Mouse (Mus musculus) gastrocnemius, postnatal 4 days (tissue): ENCODE measurements at regions not wholly inside any gene's neighbourhood (a gene's known extent, or its start where the extent isn't known, plus 50 kb on each side); places are given as distances from the start of the nearest gene placed in this dataset.

Source experiments
- DNase-seq, 2 experiments: peaks; one replicate each; pipeline ENCODE4 v3.0.0; 2021 to 2022; ENCODE audit warnings: low spot score in 2 of 2, mixed read lengths in 2 of 2

DNA sequence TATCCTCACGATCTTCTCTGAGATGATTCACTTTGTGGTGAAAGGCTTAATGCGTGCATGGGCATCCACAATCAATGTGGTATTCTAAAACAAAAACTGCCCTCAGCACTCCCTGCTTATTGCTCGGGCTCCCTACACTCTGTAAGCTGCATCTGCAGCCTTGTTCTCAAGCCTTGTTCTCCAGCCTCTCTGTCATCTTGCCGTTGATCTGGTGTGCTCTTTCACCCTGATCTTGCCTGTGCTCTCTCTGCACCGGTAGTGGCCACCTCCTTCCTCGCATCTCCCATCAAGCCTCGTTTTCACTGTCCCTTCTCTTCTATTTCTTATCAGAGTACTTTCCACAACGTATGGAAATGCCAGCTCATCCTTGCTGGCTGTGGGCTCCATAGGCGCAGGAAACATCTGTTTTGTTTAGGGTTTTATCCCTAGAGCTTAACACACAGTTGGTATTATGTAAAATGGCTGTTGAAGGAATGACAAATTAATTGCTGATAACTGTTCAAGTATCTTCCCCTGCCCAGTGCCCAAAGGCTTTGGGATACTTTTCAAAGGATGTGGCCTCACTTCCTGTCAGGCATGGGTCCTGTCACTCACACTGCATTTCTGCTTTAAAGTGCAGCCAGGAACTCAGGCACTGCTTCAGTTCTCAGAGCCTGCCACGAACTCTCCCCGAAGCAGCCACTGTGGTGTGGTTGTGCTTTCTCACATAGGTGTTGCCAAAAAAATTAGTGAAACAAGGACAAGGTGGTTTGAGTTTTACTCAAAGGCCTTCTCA, 158.9 kb upstream of the Gm12728 start:
- no peak for DNase-seq

DNA sequence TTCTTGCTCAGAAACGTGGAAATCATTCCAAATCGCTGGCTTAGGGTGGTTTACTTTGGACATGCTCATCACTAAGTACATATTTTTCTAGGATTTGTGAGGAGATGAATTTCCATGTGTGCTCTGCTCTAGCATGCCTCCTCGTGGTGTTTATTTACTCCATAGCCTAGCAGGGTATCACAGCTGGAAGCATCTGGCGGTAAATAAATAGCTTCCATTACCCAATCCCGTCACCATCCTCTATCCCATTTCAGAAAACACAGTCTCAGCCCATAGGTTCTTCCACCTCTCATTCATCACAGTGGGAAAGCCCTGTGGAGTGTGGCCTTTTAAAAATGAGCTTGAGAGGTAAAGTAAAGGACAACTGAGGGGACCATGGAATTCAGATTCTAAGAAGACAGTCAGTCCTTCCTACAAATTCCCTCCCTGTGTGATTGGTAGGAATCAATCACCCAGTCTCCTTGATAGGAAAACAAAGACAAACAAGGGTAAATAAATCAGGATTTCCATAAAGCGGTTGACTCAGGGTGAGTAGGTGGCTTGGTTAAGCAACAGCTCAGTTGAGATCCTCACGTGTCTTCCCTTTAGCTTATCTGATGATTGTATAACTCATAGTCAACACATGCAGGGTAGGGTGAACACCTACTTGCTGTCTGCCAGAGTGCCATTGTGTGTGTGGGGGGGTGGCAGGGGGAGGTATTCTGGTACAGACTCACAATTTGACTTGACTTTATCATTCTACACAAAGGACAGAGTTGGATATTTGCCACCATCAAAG, 156.9 kb upstream of the Gm12728 start:
- DNase-seq, result no peak

DNA sequence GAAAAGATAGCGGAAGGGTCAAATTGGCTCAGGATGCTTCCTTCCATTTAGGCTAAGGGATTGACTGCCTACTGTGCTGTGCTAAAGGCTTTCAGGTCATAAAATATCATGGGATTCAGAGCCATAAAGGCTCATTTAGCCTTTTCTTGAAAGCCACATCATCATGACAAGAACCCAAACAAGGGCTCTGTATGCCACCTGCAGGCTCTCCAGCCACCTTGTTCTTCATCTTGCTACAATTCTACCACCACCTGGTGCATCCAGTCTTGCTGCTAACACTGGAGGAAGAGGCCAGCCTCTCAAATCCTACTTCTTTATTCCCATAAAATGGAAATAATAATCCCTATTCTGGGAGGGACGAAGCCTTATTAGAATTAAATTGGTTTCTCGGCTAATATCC, 155.9 kb upstream of the Gm12728 start:
- no peak for DNase-seq

DNA sequence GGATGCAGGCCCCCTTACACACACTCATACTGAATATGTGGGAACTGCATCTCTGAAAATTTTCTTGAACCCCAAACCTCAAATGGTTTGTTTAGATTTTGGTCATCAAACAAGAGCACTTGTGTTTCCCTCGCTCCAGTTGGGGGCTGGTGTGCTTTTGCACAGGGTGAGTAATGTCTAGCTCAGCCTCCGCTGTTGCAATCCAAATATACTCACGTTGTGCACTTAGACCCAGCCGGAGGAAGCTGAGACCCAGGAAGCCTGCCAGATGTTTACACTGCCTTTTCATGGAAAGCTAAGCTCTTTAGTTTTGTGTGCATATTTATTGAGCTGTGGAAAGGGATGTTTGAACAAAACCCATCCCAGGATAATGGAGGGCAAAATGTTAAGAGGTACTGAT, 148.9 kb upstream of the Gm12728 start:
- DNase-seq, result peak in 1 of 2 experiments; percentile 34

DNA sequence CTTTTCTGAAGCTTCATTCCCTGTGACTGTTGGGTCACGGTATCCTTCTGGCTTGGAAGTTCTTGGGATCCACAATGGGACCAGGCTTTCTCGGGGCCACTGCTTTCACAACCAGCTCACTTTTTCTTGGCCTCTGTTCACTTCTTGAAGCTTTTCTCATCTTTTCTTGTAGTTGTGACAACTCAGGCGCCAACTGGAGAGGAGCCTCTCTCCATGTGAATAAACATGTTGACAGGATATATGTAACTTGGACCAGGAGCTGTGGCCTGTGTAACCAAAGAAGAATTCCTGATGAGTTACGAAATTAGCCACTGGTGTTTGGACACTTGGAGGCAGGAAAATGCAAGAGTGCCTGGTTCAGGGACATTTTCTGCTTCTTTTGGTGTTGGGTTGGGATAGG, 148.1 kb upstream of the Gm12728 start:
- peak in 1 of 2 experiments; percentile 35 for DNase-seq

DNA sequence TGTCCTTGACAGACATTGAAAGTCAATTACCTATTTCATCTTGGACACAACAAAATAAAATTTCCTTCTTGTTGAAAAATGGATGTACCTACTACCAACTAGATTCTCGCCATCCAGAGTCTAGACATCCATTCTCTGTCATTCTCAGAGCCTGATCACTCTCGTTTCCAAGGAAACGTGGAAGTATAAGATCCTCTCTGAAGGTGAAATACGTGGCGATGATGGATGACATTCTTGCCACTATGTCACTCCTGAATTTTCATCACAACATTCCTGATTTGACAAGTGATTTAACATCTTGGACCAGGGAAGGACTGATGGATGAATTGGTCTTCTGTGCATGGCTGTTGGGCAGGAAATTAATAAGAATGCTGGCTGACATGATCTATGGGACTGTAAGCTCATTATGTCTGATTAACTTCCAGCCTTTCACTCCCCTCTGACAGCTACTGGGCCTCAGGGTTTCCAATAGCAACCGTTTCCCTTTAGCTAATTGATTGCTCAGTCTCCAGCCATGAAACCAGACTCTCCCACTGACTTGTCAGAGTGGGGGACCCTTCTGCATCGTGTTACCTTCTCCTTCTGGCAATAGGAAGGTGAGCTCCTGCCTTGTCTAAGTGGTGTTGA, 140.7 kb upstream of the Gm12728 start:
- no peak for DNase-seq

DNA sequence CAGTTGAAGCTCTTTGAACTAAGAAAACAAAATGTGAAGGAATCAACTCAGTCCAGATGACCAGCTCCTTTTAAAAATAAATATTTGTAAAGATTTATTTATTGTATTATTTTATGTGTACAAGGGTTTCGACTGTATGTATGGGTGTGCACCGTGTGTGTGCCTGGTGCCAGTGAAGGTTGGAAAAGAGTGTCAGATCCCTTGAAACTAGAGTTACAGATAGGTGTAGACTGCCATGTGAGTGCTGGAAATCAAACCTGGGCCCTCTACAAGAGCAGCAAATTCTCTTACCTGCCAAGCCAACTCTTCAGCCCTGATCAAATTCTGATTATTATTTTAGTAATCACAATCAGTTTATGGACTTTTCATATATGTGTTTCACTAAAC, 140.2 kb upstream of the Gm12728 start:
- DNase-seq, result no peak

DNA sequence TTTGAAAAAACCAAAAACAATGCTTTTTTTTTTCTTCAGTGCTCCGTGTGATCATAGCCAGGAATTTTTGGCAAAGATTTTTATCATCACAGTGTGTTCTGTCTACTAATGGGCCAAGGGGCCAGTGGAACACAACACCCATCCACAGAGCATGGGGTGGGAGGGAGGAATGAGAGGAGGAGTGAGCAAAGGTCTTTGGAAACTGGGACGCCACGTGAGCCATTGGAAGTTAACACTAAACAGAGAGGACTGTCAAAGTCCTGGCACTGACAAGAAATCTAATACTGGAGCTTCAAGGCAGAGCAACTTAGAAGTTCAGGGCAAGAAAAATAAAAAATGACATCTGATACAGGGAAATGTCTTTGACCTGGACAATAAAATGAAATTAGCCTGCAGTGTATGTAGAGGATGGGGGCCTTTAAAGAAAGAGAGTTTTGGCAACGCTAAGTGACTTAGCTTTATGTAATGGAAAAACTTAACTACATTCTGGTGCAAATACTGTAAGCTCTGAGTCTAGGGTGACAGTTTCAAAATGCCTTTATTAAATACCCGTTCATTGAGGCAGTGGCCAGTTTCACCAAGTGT, 133.5 kb upstream of the Gm12728 start:
- peak in 1 of 2 experiments; percentile 47 for DNase-seq

DNA sequence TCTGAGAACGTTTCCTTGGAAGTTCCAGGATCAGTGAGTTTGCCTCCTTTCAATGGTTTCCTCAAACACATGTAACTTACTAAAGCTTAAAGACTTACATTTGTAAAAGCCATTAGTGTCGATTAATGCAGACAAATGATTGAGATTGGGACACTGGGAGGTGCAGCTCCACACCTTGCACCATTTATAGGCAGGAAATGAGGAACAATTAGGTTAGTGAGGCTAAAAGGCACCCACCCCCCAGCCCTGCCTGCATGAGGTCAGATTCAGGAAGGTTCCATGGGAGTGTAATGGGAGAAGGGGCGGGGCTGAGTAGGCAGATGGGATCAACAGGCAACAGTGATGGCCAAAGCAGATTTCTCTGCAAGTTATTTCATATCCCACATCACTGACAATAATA, 131.1 kb upstream of the Gm12728 start:
- no peak for DNase-seq

DNA sequence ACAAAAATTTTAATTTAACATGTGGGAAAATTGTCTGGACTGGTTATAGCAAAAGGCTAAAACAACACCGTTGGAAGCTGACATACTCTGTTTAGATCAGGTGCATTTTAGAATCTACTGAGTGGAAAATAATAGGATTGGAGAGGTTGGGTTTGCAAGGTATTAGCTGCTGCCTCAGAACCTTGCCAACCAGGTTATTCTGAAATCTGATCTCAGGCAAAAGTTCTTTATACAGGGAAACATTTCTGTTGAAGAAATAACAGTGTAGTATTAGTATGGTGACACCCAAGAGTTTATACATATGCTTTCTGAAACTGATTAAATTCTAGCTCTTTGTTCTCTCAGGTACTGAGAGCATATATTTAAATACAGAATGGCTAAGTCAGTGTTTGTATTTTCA, 113.0 kb upstream of the Gm12728 start:
- no peak for DNase-seq

DNA sequence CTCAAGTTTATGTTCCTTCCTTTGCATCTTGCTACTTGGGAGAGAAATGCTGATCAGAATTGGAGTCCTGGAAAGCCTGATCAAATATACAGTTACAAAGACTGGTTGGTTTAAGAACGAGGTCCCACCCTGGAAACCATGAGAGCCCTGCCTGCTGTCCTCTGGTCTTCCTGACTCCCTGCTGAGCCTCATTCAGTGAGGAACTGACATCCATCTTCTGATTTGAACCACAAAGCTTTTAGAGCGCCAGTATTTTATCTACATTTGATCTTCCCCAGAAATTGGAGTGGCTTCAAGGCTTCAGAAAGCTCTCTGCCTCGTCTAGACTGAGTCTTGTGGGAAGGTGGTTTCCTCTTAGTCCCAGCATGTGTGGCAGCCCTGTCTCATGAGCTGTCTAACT, 99.0 kb upstream of the Gm12728 start:
- DNase-seq, result no peak

DNA sequence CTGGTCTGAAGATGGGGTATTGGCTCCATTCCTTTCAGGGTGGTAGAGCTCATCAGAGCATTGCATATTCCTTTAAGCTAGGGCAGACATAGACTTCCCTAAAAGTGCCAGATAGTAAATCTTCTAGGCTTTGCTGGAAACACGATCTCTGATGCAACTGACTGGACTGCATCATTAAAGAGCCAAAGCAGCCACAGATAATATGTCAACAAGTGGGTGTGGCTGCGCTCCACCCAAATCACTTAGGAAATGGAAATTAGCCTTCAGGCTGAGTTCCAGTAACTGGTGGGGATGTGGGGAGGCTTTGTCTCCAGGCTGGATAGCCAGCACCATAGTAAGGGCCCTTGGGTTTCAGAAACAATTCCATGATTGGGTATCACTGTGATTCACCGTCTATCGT, 97.3 kb upstream of the Gm12728 start:
- no peak for DNase-seq

DNA sequence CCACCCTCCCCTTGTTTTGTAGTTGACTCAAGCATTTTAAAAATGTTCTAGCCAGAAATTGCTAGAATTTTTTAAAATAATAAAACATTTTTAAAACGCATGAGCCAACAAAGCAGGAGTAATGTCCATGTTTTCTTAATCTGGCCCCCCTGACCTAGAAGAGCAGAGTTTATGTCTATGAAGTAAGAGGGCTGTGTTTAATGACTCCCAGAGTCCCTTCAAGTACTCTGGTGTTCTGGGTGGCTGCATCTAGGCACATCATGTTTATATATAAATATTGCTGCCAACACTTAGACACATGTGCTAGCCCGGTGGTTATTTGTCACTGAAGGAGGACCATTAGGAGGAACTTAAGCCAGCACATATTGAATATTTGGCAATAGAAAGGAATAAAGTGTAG, 93.8 kb upstream of the Gm12728 start:
- no peak for DNase-seq

DNA sequence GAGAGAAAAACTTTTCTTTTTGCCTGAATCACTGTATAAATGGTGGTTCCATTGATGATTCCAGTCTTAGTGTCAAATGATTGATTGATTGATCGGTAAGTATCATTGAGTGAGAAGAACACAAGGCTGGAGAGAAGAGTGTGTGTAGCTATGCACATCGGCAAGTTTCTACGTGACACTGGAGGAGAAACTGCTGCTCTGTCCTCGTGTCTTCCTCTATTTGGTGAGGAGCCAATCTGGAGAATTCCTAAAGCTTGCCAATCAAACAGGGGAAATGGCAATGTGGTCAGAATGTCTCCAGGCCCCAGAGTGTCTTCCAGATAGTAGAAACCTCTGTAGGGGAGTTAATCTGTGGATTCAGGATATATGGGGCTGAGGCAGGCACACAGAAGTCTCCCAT, 92.5 kb upstream of the Gm12728 start:
- DNase-seq, result no peak

DNA sequence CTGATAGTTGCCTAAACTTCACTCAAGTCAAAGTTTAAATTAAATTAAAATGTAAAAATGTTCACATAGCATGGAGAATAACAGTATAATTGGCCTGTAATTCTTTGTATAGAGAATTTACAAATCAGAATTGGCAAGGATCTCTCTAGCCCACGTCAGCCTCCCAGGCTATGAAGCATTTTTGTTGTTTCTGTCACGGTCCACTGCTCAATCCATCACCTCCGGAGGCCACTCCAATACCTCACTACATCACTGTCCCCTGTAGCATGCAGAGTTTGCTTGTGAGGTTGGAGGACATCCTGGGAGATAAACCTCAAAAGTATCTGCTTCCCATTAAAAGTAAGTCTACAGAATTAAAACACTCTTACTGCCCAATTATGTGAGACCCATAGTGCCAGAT, 87.6 kb upstream of the Gm12728 start:
- DNase-seq, result no peak

DNA sequence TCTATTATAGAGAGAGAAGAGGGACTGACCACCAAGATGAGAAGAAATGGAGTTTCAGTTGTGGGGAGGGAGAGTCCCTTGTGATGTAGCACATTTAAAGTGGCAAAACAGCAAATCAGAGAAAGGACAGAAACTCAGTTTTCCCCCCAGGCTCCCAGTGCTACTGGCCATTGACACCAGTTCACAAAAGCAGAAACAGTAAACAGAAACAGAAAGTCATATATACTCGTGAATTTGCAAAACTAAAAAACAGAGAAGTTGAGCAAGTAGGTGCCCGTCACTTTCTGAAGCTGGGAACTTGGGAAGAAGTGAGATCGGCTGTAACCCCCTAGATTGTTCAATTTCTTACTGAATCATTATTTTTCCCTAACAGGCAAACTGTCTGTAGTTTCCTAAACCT, 86.3 kb upstream of the Gm12728 start:
- DNase-seq, result no peak

DNA sequence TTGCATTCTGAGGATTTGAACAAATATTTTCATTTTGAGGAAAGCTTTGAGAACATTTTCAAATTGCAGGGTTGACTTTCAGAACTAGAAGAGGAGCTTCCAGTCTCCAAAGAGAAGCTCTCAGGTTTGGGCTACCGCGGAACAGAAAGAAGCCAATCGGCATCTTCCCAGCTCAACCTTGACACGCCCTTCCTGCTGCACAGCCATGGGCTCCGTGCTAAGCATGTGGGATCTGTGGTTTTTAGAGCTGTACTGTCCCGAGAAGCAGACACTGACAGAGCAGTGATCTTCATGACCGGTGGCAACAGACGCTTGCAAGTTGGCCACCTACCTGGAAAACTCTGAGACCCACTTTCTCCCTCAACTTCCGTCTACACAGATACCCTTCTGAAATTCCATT, 85.4 kb upstream of the Gm12728 start:
- DNase-seq, result no peak

DNA sequence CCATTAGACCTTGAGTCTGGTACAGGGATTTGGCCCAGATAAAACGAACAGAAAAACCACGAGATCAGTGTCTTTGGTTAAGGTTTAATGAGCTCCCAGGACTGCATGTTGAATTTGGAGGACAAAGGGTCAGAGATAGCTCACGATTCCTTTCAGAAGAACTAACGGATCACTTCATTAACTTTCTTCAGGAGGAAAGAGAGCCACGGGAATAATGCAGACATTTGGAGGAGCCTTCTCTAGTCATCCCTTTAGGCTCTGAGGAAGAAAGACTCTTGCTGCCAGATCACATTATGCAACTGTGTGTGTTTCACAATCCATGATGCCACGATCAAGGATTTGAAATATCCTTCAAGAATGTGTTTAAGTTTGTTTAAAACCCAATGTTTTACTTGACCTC, 83.7 kb upstream of the Gm12728 start:
- DNase-seq, result no peak

DNA sequence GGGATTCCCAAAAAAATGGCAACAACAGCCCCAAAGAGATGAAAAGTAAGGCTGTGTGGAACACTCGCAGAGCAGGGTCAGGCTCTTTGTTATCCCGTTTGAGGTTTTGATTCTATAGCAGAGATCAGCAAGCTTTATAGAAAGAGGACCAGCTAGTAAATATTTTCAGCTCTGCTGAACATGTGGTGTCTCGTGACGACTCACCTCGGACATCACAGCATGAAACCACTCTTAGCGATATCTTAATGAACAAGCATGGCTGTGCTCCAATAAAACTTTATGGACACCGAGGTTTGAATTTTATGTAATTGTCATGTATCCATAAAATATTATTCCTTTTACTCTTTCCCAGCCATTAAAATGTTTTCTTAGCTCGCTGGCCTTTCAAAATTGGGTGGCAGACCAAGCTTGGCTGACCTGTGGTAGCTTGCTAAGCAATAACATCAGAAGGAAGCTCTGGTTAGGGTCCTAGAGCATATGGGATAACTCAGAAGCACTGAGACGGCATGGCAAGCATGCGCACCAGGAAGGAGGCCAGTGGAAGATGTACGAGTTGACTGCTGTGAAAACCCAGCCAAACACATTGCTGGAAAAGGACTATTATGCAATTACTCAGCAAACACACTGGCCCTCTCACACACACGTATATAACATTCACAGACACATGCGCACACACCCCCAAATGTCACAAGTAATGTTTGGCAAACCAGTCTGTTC, 81.4 kb upstream of the Gm12728 start:
- no peak for DNase-seq

DNA sequence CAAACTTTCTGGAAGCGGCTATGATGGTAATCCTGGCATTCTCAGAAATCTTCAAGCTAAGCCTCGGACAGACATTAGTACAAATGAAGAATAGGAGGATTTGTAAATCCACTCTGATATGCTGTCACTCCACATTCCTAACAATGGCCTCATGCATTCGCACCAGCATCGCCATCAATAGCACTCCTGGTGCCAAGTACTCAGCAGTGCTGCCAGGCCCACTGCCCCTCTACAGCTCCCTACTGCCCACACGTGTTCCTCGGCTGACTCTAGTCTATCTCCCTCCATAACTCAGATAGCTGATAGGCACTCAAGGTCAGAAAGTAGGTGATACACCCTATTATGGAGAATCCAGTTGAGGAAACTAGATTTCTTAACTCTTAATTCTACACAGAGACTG, 75.7 kb upstream of the Gm12728 start:
- no peak for DNase-seq

DNA sequence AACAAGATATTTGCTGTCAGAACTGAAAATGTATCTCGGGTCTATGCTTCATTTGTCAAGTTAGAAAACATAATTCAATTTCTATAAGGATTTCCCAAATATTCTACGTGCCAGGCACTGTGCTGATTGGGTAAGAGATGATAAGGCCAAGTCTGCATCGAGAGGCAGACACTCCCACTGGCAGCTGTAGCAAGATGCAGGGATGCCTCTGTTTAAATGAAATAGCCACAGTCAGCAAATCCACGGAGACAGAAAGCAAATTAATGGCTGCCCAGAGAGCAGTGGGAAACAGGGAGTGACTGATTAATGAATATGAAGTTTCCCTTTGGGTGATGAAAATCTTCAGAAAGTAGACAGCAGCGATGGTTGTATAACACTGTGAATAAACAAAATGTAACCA, 71.6 kb upstream of the Gm12728 start:
- no peak for DNase-seq
